Mouse (Mus musculus) layer of hippocampus, postnatal 14 days (tissue): ENCODE measurements around the gene Hist2h4. TPM values are rescaled to one million over a fixed set of nuclear protein-coding genes. Genes with fewer than 3 reads are reported as not detected.
"Not testable (repeated sequence)": the region's sequence is repeated elsewhere in the genome, so short reads cannot be mapped to it uniquely, and the experiment has no call there.

Experiments
- DNase-seq, 2 experiments: peaks; one replicate each; pipeline ENCODE4 v3.0.0; 2021 to 2022; ENCODE audit warnings: low spot score in 2 of 2, mixed read lengths in 1 of 2
- total RNA-seq, 2 experiments: library from RNA; stranded (reverse); gene quantifications; 2 replicates each; pipeline ENCODE4 v1.2.3; 2021

Hist2h4 gene
- total RNA-seq, 2 experiments from 2014 or later = 25.2 to 29.8 TPM

DNA sequence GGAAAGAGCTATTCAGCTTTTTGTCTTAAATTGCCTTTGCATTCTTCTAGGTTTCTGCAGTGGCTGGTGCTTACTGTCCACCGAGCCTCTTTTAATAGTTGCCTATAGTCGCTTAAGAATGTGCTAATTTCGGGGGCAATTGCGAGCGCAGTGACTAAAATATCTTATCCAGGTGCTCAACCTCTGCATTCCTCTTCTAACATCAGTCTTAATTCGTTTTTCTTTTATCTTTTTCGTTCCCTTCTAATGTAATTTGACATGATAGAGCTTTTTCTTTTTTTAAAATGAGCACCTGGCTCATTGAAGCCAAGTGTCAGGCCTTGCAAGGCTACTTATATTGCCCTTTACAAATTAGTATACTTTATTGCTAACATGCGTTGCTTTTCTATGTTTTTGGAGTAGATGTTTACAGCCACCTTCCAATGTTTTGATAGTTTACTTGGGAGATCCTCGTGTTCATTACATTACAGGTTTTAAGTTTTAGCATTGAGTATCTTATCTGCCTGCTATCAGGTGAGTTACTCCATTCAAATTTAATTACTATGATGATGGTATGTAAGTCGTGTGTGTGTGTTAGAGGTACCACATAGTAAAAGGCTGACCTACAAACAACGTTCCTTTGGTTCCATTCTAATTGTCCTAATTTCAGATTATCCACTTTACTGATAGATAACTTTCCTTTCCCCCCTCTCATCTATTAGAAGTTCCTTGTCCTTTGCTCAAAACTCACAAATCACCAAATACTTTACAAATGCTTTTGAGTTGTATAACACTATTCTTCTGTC, 15.6 kb downstream of the Hist2h4 start:
- DNase-seq = no peak

DNA sequence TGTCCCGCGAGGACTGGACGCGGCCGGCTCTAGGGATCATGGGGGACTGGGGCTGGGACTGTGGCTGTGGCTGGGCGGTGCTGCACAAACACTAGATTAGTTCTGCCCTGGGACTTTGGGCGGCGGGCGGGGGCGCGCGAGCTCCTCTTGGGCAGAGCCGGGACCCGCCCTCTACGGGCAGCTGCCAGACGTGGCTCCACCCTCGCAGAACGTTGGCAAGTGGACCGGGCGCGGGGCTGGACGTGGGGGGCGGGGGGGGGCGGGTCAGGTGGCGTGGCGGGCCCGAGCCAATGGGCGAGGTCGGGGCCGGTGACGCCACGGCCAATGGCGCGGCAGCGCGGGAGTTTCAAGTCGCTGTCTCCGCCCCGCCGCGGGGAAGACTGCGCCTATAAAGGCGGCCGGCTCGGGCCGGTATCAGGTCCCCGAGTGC, 16.7 kb downstream of the Hist2h4 start, which contains the start of gene Hist2h3c1:
Gene Hist2h3c1 (plus strand): TSS at position 259 of the 430 bp plus-strand sequence.
- DNase-seq = not testable (repeated sequence)

DNA sequence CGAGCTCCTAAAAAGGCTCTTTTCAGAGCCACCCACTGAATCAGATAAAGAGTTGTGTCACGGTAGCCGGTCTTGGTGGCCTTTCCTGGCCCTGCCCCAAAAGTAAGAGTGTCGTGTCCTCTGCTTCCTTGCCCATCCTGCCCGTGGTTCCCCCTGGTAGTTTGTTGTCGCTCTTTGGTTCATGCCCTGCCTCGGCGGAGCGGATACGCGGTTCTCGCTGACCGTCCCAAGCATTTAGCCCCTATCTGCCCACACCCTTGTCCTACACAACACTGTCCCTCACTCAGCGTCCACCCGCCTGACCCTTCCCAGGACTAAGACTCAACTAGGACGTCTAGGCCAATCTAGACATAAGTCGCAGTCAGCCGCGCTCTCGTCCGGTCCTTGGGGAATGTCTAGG, 17.1 kb downstream of the Hist2h4 start:
- DNase-seq = not testable (repeated sequence)

DNA sequence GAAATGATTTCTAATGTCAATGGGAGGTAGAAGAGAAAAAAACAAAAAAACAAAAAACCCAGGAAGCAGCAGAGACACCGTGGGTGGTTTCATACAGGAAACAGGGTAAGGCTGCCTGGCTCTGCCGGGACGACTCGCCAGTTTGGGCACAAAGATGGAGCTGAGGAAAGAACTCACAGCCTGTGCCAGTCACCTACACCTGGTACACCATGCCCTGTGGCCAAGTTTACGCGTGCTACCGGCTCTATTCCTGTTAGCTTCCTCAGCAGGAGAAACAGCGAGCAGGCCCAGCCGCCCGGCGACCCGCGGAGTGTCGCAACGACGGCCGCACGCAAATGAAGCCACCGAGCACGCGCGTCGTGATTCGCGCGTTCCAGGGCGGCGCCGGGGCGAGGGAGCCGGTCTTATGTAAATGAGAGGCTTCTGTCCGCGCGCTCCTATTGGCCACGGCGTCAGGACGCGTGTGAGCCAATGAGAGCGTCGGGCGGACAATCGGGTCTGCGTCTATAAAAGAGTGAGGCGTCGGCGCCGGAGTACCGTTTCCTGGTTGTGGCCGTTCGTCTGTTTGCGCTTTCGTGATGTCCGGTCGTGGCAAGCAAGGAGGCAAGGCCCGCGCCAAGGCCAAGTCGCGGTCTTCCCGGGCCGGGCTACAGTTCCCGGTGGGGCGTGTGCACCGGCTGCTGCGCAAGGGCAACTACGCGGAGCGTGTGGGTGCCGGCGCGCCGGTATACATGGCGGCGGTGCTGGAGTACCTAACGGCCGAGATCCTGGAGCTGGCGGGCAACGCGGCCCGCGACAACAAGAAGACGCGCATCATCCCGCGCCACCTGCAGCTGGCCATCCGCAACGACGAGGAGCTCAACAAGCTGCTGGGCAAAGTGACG, 17.9 kb downstream of the Hist2h4 start, which contains the start of gene Hist2h2aa1:
Gene Hist2h2aa1 (plus strand): TSS at position 495 of the 884 bp plus-strand sequence.
- DNase-seq = peak; percentile 85 to 90

DNA sequence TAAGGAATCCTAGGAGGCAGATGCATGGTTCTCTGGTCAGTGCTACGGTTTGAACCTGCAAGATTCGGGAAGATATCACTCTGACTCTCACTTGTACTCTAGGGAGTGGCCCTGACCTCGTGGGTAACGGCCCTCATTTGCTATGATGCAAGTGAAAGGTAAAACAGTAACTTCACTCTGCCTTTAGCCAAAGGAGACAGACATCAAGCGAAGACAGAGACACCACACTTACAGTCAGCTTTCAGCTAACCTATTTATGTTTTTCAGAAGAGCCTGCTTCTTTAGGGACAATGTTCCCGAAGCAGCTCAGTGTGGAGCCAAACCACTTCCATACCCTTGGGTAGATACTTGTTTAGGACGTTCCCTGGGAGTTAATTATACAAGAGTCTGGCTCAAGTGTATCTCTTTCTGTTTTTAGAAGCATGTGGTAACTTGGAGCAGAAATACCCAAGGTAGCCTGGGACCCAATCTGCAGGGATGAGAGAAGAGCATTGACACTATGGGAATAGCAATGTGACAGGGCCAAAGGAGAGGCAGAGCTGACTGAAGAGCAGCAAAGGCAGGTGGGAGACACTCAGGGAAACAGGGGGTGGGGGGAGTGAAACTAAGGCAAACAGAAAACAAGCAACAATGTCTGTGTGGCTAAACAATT, 19.1 kb downstream of the Hist2h4 start:
- no peak for DNase-seq

DNA sequence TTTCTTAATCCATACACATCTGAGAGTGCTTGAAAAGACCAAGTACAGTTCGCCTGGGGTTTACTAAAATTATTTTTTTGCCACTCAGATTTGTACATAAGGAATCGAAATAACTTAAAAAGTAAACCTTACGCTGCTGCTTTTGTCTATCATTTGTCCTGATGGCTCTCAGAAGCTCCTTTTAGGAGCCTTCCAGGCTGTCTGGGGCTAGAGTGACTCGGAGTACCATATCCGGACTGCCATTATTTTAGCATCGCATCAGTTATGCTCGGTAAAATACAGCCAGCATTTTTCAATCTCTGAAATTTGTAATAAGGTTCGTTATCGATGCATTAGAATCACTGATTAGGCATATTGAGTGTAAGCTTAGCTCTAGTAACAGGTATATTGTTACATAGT, 22.3 kb downstream of the Hist2h4 start:
- no peak for DNase-seq

DNA sequence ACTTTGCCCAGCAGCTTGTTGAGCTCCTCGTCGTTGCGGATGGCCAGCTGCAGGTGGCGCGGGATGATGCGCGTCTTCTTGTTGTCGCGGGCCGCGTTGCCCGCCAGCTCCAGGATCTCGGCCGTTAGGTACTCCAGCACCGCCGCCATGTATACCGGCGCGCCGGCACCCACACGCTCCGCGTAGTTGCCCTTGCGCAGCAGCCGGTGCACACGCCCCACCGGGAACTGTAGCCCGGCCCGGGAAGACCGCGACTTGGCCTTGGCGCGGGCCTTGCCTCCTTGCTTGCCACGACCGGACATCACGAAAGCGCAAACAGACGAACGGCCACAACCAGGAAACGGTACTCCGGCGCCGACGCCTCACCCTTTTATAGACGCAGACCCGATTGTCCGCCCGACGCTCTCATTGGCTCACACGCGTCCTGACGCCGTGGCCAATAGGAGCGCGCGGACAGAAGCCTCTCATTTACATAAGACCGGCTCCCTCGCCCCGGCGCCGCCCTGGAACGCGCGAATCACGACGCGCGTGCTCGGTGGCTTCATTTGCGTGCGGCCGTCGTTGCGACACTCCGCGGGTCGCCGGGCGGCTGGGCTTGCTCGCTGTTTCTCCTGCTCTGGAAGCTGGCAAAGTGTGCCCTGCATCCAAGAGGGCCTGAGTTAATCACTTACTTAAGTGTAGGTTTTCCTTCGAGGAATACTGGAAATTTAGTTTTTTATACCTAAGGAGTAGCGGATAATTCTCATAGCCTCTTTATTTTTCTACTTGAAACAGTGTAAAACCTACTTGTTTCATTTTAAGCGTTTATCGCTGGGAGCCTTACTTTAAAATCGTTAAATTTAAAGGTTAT, 22.9 kb downstream of the Hist2h4 start, which contains the start of gene Hist2h2aa2:
Gene Hist2h2aa2 (minus strand): TSS at position 328 of the 850 bp plus-strand sequence.
- peak; percentile 98 for DNase-seq

DNA sequence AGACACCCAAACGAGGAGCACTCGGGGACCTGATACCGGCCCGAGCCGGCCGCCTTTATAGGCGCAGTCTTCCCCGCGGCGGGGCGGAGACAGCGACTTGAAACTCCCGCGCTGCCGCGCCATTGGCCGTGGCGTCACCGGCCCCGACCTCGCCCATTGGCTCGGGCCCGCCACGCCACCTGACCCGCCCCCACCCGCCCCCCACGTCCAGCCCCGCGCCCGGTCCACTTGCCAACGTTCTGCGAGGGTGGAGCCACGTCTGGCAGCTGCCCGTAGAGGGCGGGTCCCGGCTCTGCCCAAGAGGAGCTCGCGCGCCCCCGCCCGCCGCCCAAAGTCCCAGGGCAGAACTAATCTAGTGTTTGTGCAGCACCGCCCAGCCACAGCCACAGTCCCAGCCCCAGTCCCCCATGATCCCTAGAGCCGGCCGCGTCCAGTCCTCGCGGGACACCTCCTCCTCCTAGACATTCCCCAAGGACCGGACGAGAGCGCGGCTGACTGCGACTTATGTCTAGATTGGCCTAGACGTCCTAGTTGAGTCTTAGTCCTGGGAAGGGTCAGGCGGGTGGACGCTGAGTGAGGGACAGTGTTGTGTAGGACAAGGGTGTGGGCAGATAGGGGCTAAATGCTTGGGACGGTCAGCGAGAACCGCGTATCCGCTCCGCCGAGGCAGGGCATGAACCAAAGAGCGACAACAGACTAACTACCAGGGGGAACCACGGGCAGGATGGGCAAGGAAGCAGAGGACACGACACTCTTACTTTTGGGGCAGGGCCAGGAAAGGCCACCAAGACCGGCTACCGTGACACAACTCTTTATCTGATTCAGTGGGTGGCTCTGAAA, 23.9 kb downstream of the Hist2h4 start, which contains the start of gene Hist2h3c2:
Gene Hist2h3c2 (minus strand): TSS at position 174 of the 840 bp plus-strand sequence.
- peak in 1 of 2 experiments; percentile 37 for DNase-seq

DNA sequence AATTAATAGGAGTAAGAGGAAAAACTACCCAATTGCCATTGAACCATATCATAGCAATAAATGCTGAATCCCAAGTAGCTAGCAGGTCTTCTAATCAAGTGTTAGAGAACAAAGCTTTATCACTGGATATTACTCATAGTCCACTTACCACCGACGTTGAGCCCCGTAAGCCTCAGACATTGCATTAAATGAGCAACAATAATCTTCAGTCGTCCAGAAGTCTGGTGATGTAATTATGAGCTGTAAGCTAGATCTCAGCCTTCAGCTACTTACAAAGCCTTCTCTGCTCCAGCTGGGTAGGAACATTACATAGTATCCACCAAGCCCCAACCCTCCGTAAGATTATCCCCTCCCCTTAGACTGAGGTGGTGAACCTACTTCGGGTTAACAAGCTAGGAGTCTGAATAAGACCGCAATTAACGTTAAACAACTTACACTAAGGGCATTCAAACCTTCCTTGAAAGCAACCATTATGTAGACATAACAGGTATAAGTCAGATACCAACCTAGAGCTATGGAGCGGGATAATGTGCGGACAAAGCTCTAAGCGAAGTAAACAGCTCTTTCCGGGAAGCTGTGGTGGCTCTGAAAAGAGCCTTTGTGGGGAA, 25.1 kb downstream of the Hist2h4 start:
- DNase-seq = no peak

DNA sequence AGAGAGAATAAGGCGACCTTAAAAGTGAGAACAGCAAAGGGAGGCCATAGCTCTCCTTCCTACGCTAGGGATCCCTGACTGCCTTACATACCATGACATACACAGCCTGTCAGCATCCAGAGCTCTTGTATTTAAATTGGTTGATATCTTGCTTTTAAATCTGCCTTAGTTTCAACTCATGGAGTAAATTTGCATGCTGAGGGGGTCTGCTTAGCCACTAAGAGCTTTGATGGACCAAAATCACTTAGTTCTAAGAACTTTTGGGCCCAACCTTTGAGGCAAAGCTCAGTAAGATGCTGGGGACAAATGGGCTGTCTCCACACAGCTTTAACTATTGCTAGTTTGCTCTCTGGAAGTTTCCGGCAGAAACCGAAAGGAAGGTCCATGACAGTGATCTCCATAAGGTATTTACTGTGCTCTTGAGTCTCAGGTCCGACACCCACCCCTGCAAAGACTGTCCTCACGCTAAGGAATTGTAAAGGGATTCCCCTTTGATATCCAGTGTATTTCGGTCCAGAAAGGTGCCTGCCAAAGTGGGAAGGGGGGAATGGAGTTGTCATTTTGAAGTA, 25.7 kb downstream of the Hist2h4 start:
- no peak for DNase-seq

DNA sequence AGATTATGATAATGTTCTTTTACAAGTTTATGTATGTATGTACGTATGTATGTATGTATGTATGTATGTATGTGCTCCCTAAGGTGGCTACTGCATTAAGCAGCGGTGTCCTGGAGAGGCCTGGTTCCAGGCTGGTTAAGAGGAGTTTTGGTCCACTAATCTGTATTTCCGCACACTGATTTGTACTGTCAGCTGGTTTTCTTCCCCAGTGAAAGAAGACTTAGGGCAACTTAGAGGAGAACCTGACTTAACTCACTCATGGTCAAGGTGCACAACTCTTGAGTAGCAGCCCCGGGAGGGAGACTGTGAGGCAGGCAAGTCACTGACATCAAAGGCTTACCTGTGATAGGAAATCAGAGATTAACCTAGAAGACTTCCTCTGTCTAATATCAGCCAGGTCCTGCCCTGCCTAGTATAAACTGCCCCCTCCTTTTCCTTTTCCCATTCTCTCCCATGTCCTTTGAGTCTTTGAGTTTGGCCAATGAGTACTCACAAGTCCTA, 26.2 kb downstream of the Hist2h4 start:
- DNase-seq = no peak

DNA sequence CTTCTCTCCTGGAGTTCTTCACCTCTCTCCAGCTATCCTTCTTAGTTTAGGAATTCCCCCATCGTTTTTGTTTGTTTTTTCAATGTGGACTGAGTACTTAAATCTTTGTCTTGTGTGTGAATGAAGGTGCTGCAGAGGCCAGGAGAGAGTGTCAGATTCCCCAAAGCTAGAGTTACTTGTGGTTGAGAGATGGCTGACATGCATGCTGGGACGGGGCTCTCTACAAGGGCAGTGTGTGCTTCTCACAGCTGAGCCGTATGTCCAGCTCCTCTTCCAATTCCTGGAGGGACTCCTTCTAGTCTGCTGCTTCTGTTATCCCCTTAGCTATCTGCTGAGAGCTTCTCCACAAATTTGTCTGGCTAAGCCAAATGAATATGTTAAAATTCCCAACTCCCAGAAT, 27.3 kb downstream of the Hist2h4 start:
- DNase-seq = no peak

DNA sequence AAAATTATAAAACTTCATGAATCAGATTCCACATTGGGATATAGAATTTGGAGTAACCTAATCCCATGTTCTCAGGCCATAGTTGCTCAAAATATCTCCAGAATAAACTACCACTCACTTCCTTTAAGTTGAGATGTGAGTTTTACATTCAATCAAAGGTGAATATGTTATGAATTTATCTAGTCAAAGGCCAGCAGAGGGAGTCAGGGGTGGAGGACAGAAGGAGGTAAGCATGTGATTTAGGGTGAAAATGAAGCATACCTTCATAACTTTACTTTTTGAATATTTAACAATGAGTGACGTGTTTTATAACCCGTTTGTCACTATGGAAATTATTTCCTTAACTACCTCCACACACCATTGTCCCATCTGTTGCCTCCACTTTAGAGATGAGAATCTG, 28.2 kb downstream of the Hist2h4 start:
- DNase-seq = no peak

DNA sequence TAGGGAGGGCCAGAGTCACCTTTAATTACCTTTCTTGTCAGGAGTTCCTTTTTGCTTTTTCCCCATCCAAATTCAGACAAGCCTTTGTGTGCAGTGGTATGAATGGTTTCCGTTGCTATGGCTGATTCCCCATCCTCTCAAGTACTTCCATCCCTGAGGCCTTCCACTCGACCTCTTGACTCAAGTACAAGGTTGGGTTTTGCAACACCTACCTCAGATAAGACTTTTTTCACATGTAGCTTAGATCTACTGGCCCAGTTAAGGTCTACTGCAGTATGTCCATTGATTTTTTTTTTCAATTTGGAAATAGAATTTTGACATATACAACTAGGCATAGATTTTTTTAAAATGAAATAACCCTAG, 31.4 kb downstream of the Hist2h4 start:
- DNase-seq = no peak

DNA sequence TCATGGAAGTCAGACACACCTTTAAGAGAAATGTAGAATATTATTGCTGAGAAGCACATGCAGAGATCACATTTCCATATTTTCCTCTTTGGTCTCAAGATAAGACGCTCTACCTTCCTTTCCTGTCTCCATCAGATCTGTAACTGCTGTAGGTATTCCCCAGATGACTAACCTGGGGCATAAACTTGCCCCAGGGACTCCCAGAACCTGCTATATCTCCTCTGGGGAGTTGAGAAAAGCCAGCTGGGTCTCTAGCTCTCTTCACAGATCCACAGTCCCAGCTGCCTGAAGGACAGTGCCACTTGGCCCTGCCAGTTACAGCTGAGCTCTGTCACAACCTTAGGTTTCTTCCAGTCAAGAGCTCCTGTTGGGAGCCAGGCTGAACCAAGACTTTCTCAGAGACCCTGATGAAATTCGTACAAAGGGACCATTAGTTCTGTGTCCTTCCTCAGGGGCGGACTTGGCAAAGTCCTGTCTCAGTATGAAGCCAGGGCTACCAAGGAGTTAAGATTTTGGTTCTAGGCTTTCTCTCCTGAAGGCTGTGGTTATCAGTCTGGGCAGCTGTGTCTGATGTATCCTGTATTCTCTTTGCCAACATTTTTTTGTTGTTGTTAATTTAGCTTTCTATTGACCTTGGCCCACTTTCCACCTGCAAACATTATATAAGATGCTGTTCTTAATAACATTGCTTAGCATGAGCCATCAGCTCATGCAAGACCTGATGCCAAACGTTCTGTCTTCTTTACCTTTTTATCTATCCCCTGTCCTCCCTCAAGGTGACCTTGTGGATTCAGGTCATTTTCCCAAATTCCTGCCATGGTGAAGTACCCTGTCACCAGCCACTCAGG, 32.0 kb downstream of the Hist2h4 start:
- no peak for DNase-seq

DNA sequence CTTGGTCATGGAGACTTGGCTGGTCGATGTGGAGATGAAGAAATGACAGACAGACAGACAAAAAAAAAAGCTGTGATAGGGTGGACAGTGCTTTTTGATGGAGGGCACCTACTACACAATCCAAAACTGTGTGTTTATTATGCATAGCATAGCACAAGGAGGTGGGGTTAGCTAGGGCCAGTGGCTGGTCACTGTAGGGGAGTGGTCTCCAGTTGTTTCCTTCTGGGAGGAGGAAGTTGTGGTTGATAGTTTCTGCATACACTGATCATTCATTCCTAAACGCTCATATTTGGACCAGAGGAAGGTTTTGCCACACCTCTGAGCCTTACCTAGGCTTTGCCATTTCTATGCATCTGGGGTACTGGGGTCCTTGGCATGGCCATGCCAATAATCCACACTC, 32.7 kb downstream of the Hist2h4 start:
- no peak for DNase-seq

DNA sequence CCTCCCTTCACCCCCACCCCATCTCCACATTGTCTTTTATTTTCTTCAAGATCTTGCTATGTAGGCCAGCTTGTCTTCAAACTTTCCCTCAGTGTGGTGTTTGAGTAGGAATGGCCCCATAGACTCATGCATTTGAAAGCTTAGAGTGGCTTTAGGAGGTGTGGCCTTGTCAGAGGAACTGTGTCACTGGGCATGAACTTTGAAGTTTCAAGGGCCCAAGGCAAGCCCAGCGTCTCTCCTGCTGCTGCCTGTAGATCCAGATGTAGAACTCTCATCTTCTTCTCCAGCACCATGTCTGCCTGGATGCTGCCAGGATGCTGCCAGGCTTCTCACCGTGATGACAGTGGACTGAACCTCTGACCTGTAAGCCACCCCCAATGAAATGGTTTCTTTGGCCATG, 34.3 kb downstream of the Hist2h4 start:
- DNase-seq = no peak
